Mouse (Mus musculus): ENCODE measurements around the gene Hat1. TPM values are rescaled to one million over a fixed set of nuclear protein-coding genes. Genes with fewer than 3 reads are reported as not detected.

The Hat1 gene
- polyA plus RNA-seq, 1 experiment from 2014 or later: 75.3 TPM

DNA sequence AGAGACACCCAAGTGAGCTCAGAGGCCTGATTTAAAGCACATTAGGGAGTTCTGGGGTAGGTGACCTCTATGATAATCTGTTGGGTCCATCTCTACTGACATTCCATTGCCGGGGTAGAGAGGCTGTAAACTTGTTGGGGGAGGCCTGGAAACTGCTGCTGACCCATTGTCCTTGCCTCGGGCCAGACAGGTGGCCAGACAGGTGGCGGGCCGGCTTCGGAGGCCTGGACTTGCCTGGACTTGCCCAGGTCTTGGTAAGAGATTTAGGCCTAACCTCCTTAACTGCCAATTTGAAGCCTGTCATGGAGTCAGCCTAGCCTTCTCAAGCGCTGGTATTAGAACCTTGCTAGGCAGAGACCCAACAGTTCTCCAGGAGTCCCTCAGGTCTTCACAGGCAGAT lies 992 bp upstream of the Hat1 start:
- Histone ChIP-seq H3K36me3 (peaks cover 12% of the 10 kb centered on the region), H3K9me3 (no peaks in the 10 kb centered on the region), H3K4me1 (replicated peaks) (peaks cover 13% of the 10 kb centered on the region), H3K27me3 (no peaks in the 10 kb centered on the region; the same call in 1 of the 2 replicates), H3K4me2 (replicated peaks) (no peak overlapping the region), H3K4me3 (replicated peaks) (no peak overlapping the region), H3K27ac (no peak overlapping the region), H3K9ac (replicated peaks) (no peak overlapping the region)
- no peak for ATAC-seq
- 93% methylated on average over 6 of the region's 6 CpGs for WGBS

DNA sequence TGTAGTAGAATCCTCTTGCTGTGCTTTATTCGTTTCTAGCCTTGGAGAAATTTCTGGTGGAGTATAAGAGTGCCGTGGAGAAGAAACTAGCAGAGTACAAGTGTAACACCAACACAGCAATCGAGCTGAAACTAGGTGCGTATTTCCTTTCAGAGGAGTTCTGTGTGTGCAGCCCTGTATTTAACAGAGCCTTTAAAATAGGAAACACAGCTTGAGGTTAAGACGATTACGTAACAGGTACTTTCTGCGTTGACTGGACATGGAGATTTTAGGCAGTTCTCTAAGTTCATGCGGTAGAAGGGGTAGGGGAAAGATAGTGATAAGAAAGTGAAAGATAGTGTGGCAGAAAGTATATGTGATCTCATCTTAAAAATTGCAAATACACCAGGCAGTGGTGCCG lies 1.1 kb downstream of the Hat1 start:
- ATAC-seq: no peak
- WGBS: 68% methylated on average over 9 of the region's 9 CpGs
- peaks cover 15% of the 10 kb centered on the region for H3K36me3 ChIP-seq

DNA sequence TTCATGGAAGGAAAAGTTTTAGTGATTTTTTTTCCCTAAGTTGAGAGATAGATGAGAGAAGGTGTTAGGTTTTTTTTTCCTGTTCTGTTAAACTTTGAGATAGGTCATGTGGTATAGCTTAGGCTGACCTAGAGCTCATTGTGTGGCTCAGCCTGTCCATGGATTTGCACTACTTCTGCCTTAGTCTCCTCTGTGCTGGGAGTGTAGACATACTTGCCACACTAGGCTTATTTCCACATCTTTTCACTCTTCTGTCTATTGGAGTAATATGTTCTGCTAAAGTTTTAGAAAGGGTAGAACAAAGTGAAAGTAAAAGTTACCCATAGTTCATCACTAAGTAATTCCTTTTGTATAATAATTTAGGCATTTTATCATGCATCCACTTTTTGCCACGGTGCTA lies 16.9 kb downstream of the Hat1 start:
- WGBS: 98% methylated on average over 1 of the region's 1 CpGs
- ATAC-seq: no peak
- no peaks in the 10 kb centered on the region for H3K27me3 ChIP-seq
- H3K4me1 ChIP-seq (replicated peaks): no peaks in the 10 kb centered on the region
- no peak overlapping the region for H3K27ac ChIP-seq
- no peak overlapping the region for H3K4me2 ChIP-seq (replicated peaks)
- H3K4me3 ChIP-seq (replicated peaks): no peak overlapping the region
- H3K36me3 ChIP-seq: peaks cover 16% of the 10 kb centered on the region; the same call in 1 of the 2 replicates
- H3K9ac ChIP-seq (replicated peaks): no peak overlapping the region
- no peaks in the 10 kb centered on the region for H3K9me3 ChIP-seq

More for the DNA sequence above, 1.1 kb downstream of the Hat1 start:
- Histone ChIP-seq H3K27me3 (no peaks in the 10 kb centered on the region; the same call in 1 of the 2 replicates), H3K4me2 (replicated peaks) (peak overlapping the region; percentile 93), H3K9ac (replicated peaks) (peak overlapping the region; percentile 78), H3K27ac (0 out of 2 replicates have a peak overlapping the region, but pooled peaks have one; percentile 36), H3K9me3 (no peaks in the 10 kb centered on the region), H3K4me3 (replicated peaks) (peak overlapping the region; percentile 93), H3K4me1 (replicated peaks) (peaks cover 13% of the 10 kb centered on the region)

DNA sequence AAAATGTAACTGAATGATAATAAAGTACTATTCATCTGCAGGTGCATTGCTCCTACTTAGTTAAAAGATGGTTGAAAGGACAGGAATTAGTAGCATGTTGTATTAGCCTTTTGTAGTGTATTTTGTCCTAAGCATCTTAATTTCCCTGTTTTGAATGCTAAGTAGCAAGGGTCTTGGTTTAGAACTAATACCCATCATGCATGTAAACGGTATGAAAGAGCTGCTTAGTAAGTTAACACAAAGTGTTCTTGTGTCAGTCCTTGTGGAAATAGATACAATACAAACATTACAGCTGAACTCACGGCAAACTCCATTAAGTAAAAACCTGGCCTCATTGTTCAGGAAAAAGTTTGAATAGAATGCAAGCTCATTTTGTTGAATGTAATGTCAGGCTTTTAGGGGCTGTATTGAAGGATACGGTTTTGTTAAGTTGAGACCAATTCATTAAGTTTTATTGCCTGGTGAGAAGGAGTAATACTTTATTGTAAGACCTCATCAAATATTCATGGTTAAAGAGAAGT lies 30.1 kb downstream of the Hat1 start:
- 24% methylated on average over 3 of the region's 3 CpGs for WGBS
- no peak for ATAC-seq
- no peak overlapping the region for H3K4me3 ChIP-seq (replicated peaks)
- no peaks in the 10 kb centered on the region for H3K4me1 ChIP-seq (replicated peaks)
- H3K27me3 ChIP-seq: 0 out of 2 replicates have a peak, but pooled peaks cover 3% of the 10 kb centered on the region
- H3K4me2 ChIP-seq (replicated peaks): no peak overlapping the region
- peaks cover 21% of the 10 kb centered on the region for H3K36me3 ChIP-seq
- no peak overlapping the region for H3K27ac ChIP-seq
- no peak overlapping the region for H3K9ac ChIP-seq (replicated peaks)
- no peaks in the 10 kb centered on the region for H3K9me3 ChIP-seq

DNA sequence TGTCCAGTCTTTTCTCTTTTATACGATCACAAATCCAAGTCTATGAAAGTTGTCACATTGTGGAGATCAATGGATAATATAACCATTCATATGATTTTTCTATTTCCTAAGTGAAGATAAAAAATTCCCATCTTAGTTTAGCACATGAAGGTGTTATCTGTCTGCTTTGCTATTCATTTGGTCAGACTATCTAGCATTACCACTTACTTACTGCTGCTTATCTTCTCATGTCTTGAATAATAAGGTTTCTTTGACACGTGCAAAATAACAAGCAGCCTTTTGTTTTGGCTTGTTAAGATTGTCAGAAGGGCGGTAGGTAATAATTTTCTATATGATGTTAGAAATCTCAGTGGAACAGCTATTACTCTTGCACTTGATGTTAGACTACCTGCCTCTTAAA lies 30.6 kb downstream of the Hat1 start:
- no peaks in the 10 kb centered on the region for H3K4me1 ChIP-seq (replicated peaks)
- no peak overlapping the region for H3K4me3 ChIP-seq (replicated peaks)
- H3K36me3 ChIP-seq: peaks cover 21% of the 10 kb centered on the region
- 62% methylated on average over 3 of the region's 3 CpGs for WGBS
- no peak overlapping the region for H3K27ac ChIP-seq
- no peak overlapping the region for H3K4me2 ChIP-seq (replicated peaks)
- H3K9me3 ChIP-seq: no peaks in the 10 kb centered on the region
- no peak overlapping the region for H3K9ac ChIP-seq (replicated peaks)
- no peak for ATAC-seq
- 0 out of 2 replicates have a peak, but pooled peaks cover 3% of the 10 kb centered on the region for H3K27me3 ChIP-seq

DNA sequence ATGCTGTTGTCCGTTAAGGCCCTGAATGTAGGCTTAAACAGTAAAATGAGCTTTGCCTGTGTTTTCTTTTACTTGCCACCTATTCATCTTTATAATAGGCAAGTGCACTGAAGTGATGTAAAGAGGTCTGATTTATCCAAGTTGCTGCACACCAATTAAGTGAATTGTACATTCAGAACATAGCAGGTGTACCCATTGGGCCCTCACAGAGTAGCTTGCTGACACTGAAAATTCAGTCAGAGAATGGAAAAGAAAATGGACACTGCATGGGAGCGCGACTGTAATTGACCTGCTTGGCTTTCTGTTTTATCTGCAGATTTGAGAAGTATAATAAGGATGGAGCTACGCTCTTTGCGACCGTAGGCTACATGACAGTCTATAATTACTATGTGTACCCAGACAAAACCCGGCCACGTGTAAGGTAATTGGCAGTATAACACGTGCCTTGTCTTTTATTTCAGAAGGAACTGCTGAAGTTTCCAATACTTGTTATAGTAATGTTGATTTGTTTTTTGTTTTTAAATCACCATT lies 32.2 kb downstream of the Hat1 start:
- Histone ChIP-seq H3K9me3 (no peaks in the 10 kb centered on the region), H3K27me3 (0 out of 2 replicates have a peak, but pooled peaks cover 3% of the 10 kb centered on the region), H3K36me3 (peaks cover 21% of the 10 kb centered on the region), H3K9ac (replicated peaks) (no peak overlapping the region), H3K4me1 (replicated peaks) (no peaks in the 10 kb centered on the region), H3K27ac (no peak overlapping the region), H3K4me3 (replicated peaks) (no peak overlapping the region), H3K4me2 (replicated peaks) (no peak overlapping the region)
- ATAC-seq: no peak
- 75% methylated on average over 9 of the region's 9 CpGs for WGBS

DNA sequence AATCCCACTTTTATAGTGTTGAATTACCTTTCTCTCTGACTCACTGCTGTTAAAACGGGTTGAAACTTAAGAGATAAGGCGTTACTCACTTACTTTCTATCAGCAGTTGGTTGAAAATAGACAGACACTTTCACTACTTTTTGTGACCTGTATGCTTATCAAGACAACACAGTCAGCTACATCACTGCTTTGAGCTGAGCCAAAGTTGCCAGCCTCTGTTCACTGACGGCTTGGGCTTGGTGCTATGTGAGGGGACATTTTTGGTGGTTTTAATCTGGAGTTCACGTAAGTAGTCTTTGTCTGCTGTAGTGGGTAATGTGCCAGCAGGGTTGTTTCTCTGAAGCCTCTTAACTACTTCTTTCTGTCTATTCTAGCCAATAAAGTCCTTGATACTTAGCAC lies 35.8 kb downstream of the Hat1 start:
- Histone ChIP-seq H3K4me3 (replicated peaks) (no peak overlapping the region), H3K36me3 (peaks cover 27% of the 10 kb centered on the region), H3K27ac (no peak overlapping the region), H3K4me1 (replicated peaks) (no peaks in the 10 kb centered on the region), H3K9me3 (no peaks in the 10 kb centered on the region), H3K27me3 (0 out of 2 replicates have a peak, but pooled peaks cover 3% of the 10 kb centered on the region), H3K9ac (replicated peaks) (no peak overlapping the region), H3K4me2 (replicated peaks) (no peak overlapping the region)
- 84% methylated on average over 4 of the region's 4 CpGs for WGBS
- no peak for ATAC-seq

DNA sequence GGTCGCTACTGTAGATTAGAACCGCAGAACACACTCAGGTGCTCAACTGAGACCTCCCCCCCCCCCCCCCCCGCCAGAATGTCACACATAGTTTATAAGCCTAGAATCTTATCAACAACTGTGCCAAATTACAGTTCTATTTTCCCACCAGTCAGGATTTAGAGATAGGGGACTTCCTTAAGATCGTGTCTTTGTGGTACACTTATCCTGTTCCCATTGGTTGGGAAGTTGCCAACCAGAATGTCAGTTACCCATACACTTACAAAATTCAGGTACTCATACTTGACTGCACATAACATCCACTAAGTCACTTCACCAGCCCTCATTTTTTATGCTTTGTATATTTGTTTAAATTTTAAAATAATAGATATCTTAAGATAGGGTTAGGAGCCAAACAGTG lies 46.7 kb downstream of the Hat1 start:
- H3K9me3 ChIP-seq: no peaks in the 10 kb centered on the region
- no peak overlapping the region for H3K27ac ChIP-seq
- H3K36me3 ChIP-seq: peaks cover 25% of the 10 kb centered on the region
- no peaks in the 10 kb centered on the region for H3K27me3 ChIP-seq
- no peak for ATAC-seq
- no peak overlapping the region for H3K9ac ChIP-seq (replicated peaks)
- no peak overlapping the region for H3K4me2 ChIP-seq (replicated peaks)
- H3K4me3 ChIP-seq (replicated peaks): no peak overlapping the region
- H3K4me1 ChIP-seq (replicated peaks): no peaks in the 10 kb centered on the region
- 93% methylated on average over 3 of the region's 4 CpGs for WGBS

DNA sequence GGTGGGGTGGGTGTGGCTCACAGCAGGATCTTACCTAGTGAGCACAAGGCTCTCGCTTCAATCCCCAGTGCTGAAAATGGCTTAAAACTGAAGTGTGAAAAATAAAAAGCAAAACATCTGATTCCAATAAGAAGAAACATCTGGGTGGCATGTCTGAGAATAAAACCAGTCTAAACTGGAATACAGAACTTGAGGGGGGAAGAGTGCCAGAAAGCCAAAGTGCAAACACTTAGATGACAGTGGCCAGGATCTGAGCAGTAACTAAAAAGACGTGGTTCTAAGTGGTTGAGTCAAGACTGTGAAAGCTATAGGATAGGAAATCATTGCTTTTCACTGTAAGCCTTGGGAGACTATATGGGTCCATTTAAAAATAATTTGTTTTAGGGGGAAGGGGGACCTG lies 54.6 kb downstream of the Hat1 start:
- H3K9ac ChIP-seq (replicated peaks): no peak overlapping the region
- WGBS: 39% methylated on average over 2 of the region's 2 CpGs
- H3K4me3 ChIP-seq (replicated peaks): no peak overlapping the region
- ATAC-seq: no peak
- H3K36me3 ChIP-seq: peaks cover 16% of the 10 kb centered on the region
- H3K27ac ChIP-seq: no peak overlapping the region
- H3K27me3 ChIP-seq: peaks cover 6% of the 10 kb centered on the region
- no peak overlapping the region for H3K4me2 ChIP-seq (replicated peaks)
- H3K4me1 ChIP-seq (replicated peaks): peaks cover 10% of the 10 kb centered on the region
- H3K9me3 ChIP-seq: no peaks in the 10 kb centered on the region

DNA sequence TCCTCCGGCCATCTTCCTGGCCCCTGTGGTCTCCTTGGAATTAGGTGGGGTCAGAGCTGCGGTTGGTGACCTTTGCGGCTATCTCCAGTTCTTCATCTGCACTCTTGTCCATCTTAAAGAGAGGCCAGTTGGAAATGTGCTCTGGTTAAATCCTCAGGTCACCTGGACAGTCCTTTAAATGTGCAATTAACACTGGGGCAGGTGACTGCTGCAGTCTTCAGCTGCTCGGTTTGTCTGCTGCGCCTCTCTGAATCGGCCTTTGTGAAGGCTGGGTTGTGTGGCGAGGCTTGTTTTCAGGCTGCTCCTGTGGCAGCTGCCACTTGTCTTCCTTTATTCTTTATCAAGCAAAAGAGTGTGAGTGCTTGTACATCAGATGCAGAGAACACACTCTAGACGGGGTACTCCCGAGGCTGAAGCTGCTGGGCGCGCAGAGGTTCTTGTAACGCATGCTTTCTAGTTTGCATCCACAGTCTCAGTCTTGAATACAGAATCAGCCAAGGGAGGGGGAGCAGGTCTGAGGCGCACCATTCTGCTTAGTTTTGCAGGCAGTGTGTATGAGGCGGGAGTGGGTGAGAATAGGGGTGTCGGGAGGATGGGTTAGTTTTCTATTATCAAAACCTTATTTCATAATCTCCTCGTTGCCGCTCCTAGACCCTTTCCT lies 56.9 kb downstream of the Hat1 start:
- Histone ChIP-seq H3K4me3 (replicated peaks) (no peak overlapping the region), H3K9me3 (no peaks in the 10 kb centered on the region), H3K4me2 (replicated peaks) (peak overlapping the region; percentile 36), H3K36me3 (0 out of 2 replicates have a peak, but pooled peaks cover 5% of the 10 kb centered on the region), H3K9ac (replicated peaks) (peak overlapping the region; percentile 30), H3K27ac (no peak overlapping the region), H3K27me3 (peaks cover 14% of the 10 kb centered on the region), H3K4me1 (replicated peaks) (peaks cover 10% of the 10 kb centered on the region)
- ATAC-seq: peak; percentile 53; the same call in 1 of the 2 replicates
- 22% methylated on average over 17 of the region's 17 CpGs for WGBS

DNA sequence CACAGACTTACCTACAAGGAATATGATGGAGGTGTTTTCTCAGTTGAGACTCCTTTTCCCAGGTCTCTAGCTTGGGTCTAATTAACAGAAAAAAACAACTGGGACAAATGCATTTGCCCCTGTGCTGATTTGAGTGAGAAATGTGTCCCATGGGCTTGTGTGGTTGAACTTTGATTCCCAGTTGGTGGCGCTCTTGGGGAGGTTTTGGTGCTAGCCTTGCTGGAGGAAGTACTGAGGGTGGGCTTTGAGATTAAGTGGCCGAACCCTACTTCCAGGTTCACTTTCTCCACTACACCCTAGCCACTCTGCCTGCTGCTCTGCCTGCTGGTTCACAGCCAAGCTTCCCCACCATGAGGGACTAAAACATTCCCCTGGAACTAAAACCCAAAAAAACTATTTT lies 60.8 kb downstream of the Hat1 start:
- no peak for ATAC-seq
- Histone ChIP-seq H3K4me1 (replicated peaks) (peaks cover 15% of the 10 kb centered on the region), H3K36me3 (no peaks in the 10 kb centered on the region), H3K9ac (replicated peaks) (no peak overlapping the region), H3K4me3 (replicated peaks) (no peak overlapping the region), H3K4me2 (replicated peaks) (no peak overlapping the region), H3K27me3 (peaks cover 27% of the 10 kb centered on the region), H3K9me3 (no peaks in the 10 kb centered on the region), H3K27ac (no peak overlapping the region)
- 15% methylated on average over 2 of the region's 2 CpGs for WGBS

DNA sequence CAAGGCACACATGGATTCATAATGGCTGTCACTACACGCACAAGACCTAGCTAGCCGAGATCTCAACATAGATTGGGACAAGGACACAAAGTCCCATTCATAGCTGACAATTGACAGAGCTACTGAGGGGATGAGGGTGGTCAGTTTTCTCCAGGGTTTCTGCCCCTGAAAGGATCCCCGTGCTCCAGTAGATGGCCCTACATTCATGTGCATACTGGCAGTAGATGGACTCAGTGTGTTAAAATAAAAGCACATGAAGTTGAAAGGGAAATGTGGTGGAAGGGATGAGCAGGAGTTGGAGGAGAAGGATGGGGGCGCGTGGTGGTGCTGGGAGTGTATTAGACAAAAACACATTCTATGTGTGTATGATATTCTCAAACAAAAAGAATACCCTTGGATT lies 63.0 kb downstream of the Hat1 start:
- ATAC-seq: no peak
- H3K4me1 ChIP-seq (replicated peaks): 0 out of 2 replicates have a peak, but pooled peaks cover 5% of the 10 kb centered on the region
- H3K4me2 ChIP-seq (replicated peaks): no peak overlapping the region
- peaks cover 29% of the 10 kb centered on the region for H3K27me3 ChIP-seq
- no peak overlapping the region for H3K9ac ChIP-seq (replicated peaks)
- no peak overlapping the region for H3K4me3 ChIP-seq (replicated peaks)
- H3K36me3 ChIP-seq: no peaks in the 10 kb centered on the region
- no peaks in the 10 kb centered on the region for H3K9me3 ChIP-seq
- no peak overlapping the region for H3K27ac ChIP-seq
- 63% methylated on average over 5 of the region's 5 CpGs for WGBS

Measured in midbrain, embryonic 13.5 days (tissue).